Mouse (Mus musculus) T-helper 2 cell (primary cell): Measurements from ENCODE around the gene Rd3l.

ENCODE experiments used
- in situ Hi-C: fragments of 300-600 bp; cut with MboI, MseI; formaldehyde crosslinking; loops from one replicate; pipeline ENCODE4 v1.15.1; 2025; ENCODE audit warnings: high pct_unique_total_duplicates

The Rd3l gene

DNA sequence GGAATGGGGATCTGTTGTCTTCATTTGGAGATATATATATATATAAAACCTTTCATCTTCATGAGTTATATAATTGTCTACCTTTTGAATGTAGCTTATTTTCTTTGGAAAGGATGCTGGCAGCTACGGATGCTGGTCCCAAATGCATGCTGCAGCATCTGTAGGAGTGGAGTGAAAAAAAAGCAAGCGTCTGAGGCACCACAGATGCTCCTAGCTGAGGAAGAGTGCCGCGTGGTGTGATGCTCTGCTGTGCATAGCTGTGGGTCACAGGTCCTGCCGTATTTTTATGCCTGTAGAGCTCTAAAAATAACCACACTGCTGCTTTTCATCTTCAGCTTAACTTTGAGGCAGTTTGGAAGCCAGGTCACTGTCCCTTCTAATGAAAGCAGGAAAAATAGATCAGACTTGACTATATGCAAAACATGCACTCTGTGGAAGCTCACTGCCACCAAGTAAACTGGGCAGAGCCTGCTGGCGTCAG is at the start of gene Rd3l:
Gene Rd3l, minus strand, starts transcription at position 431 of the 481 bp plus-strand sequence.
- in situ Hi-C loops: no loop called here

DNA sequence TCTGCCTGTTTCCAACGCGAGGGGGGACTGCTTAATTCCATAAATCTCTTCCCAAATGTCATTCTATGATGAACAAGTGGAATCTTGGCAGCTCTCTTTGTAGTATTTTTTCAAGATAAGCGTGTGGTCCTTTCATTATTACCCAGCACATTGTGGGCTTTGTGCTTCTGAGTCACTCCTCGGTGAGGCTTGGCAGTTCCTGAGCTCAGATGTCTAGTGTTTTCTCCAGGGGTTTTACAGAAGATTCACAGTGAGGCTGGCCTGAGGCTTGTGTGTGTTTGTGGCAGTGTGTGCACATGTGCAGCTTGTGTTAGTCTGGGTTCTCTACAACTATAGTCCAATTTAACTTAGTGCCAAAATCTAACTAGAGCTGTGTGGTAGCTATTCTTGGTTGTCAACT is 46.3 kb upstream of the Rd3l start:
- in situ Hi-C loops: loop anchor here (5.0 kb wide), 1 partner anchor 60 kb away; no protein-coding TSS in a partner anchor

DNA sequence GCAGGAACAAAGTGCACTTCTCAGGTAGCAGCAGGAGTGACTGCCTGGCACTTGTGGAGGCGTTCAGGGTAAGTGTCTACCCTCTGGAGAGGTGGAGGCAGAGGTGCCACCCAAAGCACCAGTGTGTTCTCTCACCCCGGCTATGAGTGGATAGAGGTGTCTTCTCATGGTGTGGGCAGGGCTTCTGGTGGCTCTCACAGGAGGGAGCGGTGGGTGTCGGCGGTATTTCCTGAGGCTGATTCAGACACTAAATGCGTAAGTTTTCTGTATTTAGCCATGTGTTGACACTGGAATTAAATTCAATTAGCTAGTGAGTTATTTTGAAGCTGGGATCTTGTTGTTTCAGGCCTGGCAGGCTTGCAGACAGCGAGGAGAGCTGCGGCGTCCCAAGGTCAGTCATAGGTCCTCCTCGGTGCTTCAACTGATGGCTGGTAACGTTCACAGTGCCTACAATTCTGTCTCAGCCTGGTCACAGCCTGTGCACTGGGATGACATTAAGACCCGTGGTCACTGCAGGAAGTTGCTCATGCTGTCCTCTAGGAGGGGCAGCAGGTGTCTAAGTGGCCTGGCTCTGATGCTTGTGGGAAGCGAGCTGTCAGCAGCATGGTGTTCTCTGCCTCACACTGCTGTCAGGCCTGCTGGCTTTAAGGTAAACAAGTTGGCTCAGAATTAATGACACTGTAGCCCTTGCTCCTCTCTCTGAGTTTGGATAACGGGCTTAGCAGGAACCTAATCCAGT is 45.0 kb upstream of the Rd3l start:
- in situ Hi-C loops: loop anchor here (5.0 kb wide), 1 partner anchor 61 kb away; no protein-coding TSS in a partner anchor

DNA sequence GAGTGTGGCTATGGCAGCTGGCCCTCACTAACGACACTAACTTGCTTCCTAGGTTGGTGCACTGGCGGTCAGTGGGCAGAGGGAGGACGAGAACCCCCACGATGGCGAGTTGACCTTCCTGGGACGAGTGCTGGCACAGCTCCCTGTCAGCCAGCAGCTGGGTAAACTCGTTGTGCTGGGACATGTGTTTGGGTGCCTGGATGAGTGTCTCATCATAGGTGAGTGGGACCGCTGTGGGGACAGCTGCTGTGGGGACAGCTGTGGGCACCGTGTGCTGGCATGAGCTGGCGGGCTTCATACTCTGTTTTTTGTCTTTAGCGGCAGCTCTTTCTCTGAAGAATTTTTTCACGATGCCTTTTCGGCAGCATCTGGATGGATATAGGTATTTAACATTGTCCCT is 44.3 kb upstream of the Rd3l start:
- in situ Hi-C loops: loop anchor here (5.0 kb wide), 1 partner anchor 62 kb away; no protein-coding TSS in a partner anchor

DNA sequence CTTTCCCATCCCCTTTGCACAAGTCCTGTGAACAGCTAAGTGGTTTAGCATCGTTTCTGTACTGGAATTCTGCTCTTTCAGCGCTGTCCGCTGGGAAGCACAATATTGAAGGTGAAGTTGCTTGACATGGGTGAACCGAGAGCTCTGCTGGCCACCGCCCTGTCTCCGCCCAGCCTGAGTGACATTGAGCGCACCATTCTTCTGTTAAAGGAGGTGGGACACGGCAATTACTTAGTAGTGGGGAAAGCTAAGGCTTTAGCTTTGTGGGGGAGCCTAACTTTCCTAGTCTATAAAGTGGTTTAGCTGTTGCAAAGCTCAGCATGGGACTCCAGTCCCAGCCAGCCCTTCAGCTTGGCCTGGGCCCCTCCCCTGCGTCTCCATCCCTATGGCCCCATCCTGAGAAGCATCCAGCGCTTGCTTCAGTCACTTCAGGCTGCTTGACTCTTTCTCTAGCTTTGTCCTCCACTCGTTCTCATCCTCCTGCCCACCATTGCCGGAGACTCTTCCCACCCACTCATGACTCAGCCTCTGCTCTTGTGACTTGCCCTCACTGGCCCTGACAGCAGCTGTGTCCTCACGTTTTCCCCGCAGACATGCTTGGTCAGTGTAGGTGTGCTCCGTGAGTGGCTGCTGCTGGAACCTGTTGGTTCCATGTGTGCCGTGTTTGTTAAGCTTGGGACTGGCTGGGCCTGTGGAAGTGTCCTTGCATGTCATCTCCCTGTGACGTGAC is 43.6 kb upstream of the Rd3l start:
- in situ Hi-C loops: loop anchor here (5.0 kb wide), 1 partner anchor 63 kb away; no protein-coding TSS in a partner anchor

DNA sequence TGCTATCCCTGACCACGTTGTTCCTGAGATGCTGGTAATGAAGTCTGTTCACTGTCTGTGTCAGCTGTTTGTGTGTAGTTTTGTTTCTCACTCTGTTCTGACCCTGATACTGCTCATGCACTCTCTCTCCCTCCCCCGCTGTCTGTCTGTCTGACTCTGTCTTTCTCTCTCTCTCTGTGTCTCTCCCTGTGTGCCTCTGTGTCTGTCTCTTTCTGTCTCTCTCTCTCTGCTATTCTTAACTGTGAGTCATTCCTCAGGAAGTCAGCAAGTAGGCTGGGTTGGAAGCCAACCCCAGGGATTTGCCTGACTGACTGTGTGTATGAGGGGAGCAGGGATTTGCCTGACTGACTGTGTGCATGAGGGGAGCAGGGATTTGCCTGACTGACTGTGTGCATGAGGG is 42.2 kb upstream of the Rd3l start:
- in situ Hi-C loops: no loop called here

DNA sequence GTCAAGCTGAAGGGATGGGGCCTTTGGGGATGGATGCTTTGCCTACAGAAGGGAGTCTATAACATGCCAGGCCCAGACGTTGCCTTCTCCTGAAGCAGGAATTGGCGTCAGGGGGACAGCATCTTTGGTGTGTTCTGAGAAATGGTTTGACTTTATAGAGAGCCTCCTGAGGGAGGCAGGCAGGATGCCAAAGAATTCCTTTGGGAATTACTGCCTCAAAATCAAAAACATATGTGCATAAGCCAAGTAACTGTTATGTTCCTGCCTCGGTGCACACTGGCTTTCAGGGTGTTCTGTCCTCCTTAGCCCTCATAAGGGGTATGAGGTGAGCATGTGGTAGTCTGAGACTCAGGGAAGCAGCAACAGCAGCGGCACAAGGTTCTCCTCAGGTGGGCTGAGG is 35.2 kb upstream of the Rd3l start:
- in situ Hi-C loops: no loop called here

DNA sequence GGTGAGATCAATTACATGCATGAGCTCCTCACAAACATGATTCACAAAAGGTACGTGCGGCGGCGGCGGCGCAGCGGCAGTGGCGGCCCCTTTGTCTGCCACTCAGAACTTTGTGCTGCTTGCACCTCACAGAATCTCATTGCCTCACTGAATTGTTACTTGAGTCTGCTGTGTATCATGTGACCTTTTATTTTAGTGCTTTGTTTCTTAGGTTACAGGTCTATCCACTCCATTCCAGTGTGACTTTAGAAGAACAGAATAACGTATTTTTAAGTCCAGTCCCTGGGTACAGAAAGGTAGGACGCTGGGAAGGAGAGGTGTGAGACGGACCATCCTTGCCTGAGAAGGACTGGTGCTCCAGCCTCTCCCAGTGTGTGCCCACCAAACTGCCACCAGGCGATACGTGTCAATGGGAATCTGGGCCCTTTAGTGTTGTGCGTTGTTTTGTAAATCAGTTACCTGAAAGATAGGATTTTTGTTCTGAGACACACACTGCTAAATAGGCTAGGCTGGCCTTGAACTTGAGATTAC is 32.2 kb upstream of the Rd3l start:
- in situ Hi-C loops: no loop called here

DNA sequence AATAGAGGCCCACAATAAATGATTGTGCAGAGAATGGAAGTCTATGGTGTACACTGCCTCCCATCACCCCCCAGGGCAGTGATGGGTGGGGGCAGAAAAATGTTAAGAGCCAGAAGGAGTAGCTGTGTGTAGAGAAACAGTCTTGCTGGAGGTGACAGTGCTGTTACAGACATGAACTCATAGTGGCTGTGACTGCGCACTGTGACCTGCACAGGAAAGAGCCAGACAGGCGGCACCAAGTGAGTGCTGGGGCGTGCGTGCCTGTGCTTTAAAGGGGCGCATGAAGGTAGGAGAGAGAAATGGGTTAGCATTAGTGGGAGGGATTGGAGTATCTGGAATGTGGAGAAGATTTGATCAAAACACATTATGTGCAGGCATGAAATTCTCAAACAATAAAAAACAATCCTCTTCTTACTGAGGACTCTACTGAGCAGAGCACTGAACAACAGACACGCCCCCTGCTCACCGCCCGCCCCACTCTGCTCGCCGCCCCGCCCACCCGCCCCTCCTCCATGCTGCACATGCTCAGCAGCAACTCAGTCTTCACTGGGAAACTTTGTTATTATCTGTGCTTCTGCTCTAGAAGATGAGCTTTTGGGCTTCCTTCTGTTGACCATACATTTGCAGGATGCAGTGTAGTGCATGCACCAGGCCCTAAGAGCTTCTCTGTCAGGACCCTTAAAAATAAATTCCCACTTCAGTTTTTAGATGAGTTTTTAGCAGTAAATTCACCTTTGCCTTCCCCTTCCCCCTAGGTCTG is 31.6 kb upstream of the Rd3l start:
- in situ Hi-C loops: no loop called here

DNA sequence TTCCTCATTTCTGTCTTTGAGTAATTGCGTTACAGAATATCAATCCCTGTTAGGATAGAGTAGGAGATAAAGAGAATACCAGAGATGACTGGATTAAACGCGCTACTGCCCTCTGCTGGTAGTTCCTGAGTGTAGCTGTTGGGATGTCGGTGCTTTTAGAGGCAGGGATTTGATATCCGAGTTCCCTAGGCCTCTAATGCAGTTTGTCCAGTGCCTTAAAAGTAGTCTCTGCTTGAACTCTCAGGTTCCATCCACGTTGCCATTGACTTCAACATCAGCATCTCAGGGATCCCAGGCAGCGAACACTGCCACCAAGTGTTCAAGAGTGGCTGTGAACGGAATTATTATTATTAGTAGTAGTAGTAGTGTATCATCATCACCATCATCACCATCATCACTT is 20.1 kb upstream of the Rd3l start:
- in situ Hi-C loops: no loop called here

DNA sequence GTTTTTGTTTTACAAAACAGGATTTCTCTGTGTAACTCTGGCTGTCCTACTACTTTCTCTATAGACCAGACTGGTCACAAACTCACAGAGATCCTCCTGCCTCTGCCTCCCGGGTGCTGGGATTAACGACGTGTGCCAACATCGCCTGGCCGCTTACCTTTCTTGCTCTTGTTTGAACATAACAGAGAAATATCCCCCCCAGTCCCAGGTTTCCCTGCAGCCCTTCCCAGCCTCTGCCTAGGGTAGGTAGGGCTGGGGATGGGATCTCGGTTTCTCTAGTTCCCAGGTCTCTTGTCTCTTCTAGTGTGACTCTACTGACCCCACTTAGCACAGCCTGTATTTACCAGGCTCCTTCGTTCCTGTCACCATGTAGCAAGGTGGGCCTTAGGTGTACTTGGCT is 18.6 kb upstream of the Rd3l start:
- in situ Hi-C loops: loop anchor here (5.0 kb wide), 1 partner anchor 107 kb away; no protein-coding TSS in a partner anchor

DNA sequence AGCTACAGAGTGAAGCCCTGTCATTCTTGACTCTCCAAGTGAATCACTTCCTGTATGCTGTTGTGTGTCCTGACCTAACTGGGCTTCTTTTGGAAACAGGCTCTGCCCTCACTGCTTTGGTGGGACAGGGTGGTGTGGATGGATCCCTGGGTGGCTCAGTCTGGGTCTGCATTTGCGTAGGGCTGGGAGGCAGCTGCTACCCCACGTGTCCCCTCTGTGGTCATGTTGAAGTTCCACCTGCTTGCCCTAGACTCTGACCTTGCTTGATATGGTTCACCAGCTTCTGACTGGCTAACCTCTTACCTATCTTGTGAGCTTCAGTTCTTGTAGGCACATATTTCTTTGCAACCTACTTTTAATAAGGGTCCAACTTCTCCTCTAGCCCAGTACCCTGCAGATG is 14.0 kb upstream of the Rd3l start:
- in situ Hi-C loops: loop anchor here (5.0 kb wide), 1 partner anchor 103 kb away; no protein-coding TSS in a partner anchor

DNA sequence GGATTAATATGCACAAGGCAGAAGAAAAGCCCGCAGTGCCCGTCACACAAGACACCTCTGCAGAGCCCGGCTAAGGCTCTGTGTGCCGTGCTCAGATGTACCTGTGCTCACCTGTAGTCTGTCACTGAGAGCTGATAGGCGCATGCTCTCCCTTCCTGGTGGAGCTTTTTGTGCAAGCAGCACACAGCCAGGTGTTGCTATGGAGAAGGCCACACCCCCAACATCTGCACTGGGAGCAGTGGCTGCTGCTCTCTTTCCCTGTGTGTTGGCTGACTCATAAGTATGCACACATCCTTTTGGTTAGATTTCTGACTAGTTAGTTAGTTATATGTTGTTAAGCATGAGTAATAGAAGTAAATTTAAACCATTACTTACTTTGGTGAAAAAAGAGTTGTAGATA is 11.5 kb upstream of the Rd3l start:
- in situ Hi-C loops: no loop called here

DNA sequence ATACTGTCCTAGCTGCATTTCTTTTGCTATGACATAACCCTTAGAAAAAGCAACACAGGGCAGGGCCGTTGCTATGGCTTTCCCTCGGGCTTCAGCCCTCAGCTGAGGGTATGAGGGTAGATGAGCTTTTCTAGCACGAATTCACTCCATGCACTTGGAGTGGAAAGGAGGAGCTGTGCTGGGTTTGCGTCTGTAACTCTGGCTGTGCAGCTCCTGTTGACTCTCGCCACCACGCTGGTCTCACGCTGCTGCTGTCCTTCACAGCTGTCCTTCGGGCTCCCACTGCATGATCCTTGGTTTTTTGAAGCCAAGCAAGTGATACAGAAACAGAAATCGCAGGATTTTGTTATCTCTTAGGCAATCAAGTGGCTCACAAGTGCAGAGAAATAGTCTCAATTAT is 5.6 kb upstream of the Rd3l start:
- in situ Hi-C loops: no loop called here

DNA sequence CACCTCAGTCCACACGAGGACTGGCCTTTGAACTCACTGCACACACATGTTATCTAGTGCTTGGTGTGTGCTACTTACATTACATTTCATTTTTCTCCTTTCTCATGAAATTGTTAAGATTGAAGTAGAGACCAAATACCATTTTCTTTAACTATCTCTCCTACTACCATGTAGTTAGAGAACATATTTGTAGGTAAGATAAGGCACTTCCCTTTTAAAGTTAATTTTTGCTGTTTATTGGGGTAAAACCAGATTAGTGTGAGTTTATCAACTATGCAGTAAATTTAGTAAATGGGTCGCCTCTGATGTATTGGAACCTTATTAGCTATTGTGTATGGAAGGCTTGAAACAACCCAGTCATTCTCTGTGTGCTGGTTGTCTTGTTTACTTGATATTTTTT is 2.0 kb upstream of the Rd3l start:
- in situ Hi-C loops: no loop called here

DNA sequence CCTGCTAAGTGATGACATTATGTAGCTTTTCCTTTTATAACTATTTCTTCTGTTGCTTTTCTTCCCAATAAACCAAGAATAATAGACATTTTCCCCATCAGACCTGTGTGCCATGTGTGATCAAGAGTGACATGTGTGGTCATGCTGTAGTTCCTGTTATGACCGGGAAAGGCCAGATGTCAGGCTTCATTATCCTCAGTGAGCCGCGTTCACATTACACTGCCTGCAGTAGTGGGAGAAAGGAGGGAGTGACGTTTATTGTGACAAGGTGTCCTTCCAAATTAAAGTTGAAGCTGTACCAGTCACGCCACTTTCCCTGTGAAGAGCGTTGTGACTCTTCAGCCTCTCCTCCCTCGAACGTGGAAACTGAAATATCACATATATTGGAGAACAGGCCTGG is 714 bp upstream of the Rd3l start:
- in situ Hi-C loops: no loop called here

DNA sequence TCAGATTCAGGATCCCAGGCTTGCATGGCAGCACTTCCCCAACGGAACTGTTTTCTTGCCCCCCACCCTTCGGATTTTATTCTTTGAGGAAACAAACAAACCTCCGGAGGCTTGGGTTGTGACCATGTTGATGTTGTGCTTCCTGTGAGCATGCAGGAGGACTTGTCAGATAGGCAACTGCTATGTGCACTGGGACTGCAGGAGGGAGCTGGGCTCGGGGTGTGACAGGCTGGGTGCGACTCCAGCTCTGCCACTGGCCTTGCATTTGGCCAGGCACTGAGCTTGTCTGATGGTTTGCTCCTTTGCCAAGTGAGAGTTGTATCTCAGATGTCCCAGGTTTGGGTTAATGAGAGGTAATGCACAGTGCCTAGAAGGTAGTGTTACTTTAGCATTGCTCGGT is 2.8 kb downstream of the Rd3l start:
- in situ Hi-C loops: no loop called here

DNA sequence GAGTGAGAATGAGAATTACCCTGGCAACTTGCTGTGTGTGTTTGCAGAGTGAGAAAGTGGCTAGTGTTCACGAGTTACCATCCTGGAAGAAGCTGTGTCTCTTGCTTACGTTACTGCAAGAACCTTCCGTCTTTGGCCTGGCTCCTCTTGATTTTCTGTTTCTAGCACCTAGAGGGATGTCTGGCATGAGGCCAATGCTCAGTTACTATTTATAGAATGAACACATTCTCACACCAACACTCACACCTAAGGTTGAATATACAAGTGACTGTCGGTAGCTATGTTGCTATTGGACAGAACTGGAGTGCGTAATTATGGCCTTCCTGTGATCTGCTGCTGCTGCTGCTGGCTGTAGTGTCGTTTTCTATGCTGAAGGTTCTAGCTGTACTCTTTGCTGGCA is 4.0 kb downstream of the Rd3l start:
- in situ Hi-C loops: no loop called here

DNA sequence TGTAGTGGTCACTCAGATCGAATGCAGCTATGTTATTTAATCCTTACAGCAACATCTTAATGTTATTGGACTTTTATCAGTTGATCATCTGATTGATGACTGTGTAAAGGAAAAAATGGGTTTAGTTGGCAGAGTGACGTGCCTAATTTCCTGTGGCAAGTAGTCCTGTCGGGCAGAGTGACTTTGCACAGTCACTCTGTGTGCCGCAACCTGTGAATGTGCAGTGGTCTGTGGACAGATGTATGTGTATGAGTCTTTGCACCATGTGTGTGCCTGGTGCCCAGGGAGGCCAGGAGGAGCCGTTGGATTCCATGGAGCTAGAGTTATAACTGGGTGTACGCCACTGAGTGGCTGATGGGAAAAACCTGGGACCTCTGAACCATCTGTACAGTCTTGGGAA is 6.5 kb downstream of the Rd3l start:
- in situ Hi-C loops: no loop called here

DNA sequence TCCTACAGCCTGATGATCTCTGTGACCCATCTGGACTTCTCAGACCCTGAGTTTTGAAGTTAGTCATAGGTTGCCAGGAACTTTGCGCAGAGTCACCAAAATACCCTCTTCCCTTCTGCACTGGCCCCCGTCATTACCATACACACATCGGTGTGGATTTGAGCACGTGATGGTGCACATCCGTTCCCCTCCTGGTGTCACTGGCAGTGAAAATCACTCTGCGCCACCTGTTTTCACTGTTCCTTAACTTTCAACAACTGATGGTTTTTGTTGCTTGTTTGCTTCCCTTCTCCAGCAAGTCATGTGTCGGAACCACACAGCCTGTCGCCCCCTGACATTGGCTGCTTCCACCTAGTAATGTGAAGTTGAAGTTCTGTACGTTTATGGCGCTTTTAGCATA is 8.6 kb downstream of the Rd3l start:
- in situ Hi-C loops: no loop called here

DNA sequence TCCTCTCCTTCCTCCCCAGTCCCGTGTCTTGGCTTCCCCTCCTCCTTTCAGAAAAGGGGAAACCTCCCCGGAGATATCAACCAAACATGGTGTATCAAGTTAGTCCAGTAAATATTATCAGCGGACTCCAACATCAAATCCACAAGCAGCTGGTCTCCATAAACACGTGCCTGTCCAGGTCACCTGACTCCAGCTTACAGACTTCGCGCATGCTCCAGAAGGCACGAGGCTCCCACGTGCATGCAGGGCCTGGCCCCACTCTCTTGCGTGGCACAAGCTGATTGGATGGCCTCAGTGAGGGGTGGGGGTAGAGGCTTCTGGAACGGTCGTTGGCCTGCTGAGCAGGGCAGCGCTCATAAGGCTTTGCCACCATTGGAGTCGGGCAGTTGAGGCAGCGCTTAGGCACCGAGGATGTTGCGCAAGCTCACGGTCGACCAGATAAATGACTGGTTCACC is 9.9 kb downstream of the Rd3l start, which contains the start of gene Tdrd9:
Gene Tdrd9, plus strand, starts transcription at position 329 of the 456 bp plus-strand sequence.
- in situ Hi-C loops: no loop called here

DNA sequence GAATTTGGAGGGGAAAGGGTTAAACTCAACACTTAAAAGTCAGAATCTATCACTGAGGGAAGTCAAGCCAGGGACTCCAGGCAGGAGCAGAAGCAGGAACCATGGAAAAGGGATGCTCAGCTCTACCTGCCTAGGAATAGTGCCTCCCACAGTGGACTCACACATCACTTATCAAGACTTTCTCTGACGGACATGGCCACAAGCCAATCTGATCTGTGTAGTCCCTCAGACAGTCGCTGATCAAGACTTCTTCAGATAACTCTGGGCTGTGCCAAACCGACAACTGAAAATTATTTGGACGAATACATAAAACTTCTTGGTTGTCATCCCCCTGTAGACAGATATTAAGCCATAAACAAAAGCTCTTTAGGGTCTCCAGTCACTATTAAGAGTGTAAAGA is 11.0 kb downstream of the Rd3l start:
- in situ Hi-C loops: no loop called here
